Mouse (Mus musculus) adrenal gland, adult (tissue): ENCODE measurements around the gene Ttc36.

Experiments
- DNase-seq, 2 experiments: peaks; one replicate each; pipeline ENCODE4 v3.0.0; 2022 to 2023; ENCODE audit warnings: low spot score in 1 of 2; ENCODE audit not compliant: inconsistent age in 2 of 2

The Ttc36 gene

GRCm38 (mm10) chr9:44802808-44803450 is at the start of gene Ttc36:
Gene Ttc36, minus strand, starts transcription at chr9:44803072.
- DNase-seq, result peak; percentile 26 to 78

GRCm38 (mm10) chr9:44847446-44847845 is 44.6 kb upstream of the Ttc36 start:
- DNase-seq, result no peak

- peak in 1 of 2 experiments; percentile 80 for DNase-seq
Observed at GRCm38 (mm10) chr9:44841241-44841640, 38.4 kb upstream of the Ttc36 start.

- DNase-seq, result peak; percentile 68 to 90
Observed at GRCm38 (mm10) chr9:44836439-44836838, 33.6 kb upstream of the Ttc36 start.

GRCm38 (mm10) chr9:44832356-44832755 is 29.5 kb upstream of the Ttc36 start:
- peak in 1 of 2 experiments; percentile 57 for DNase-seq

- no peak for DNase-seq
Observed at GRCm38 (mm10) chr9:44830506-44830905, 27.6 kb upstream of the Ttc36 start.

- no peak for DNase-seq
Observed at GRCm38 (mm10) chr9:44828944-44829343, 26.1 kb upstream of the Ttc36 start.

- DNase-seq, result no peak
Observed at GRCm38 (mm10) chr9:44826660-44827059, 23.8 kb upstream of the Ttc36 start.

- DNase-seq, result peak in 1 of 2 experiments; percentile 67
Observed at GRCm38 (mm10) chr9:44819920-44820827, 17.3 kb upstream of the Ttc36 start.

- DNase-seq, result no peak
Observed at GRCm38 (mm10) chr9:44817522-44817921, 14.7 kb upstream of the Ttc36 start.

- DNase-seq, result no peak
Observed at GRCm38 (mm10) chr9:44814179-44814578, 11.3 kb upstream of the Ttc36 start.

- DNase-seq, result no peak
Observed at GRCm38 (mm10) chr9:44810316-44810715, 7.4 kb upstream of the Ttc36 start.

GRCm38 (mm10) chr9:44807778-44808177 is 4.9 kb upstream of the Ttc36 start:
- DNase-seq, result no peak

GRCm38 (mm10) chr9:44807141-44807540 is 4.3 kb upstream of the Ttc36 start:
- peak in 1 of 2 experiments; percentile 45 for DNase-seq

GRCm38 (mm10) chr9:44805536-44805935 is 2.7 kb upstream of the Ttc36 start:
- DNase-seq, result no peak

- DNase-seq, result no peak
Observed at GRCm38 (mm10) chr9:44804678-44805077, 1.8 kb upstream of the Ttc36 start.

GRCm38 (mm10) chr9:44801669-44802068 is 1.2 kb downstream of the Ttc36 start:
- no peak for DNase-seq

GRCm38 (mm10) chr9:44799958-44800324 is 2.9 kb downstream of the Ttc36 start:
- DNase-seq, result no peak

GRCm38 (mm10) chr9:44799102-44799957 is 3.5 kb downstream of the Ttc36 start, which contains the start of gene Tmem25:
Gene Tmem25, minus strand, starts transcription at chr9:44799307.
- peak; percentile 93 to 96 for DNase-seq

- peak; percentile 17 to 36 for DNase-seq
Observed at GRCm38 (mm10) chr9:44798298-44798697, 4.6 kb downstream of the Ttc36 start.

- DNase-seq, result no peak
Observed at GRCm38 (mm10) chr9:44792842-44793241, 10.0 kb downstream of the Ttc36 start.
